Mouse (Mus musculus): ENCODE measurements around the gene Ascl3. TPM values are rescaled to one million over a fixed set of nuclear protein-coding genes. Genes with fewer than 3 reads are reported as not detected.

Gene Ascl3
- polyA plus RNA-seq, 1 experiment from 2014 or later: 0.33 TPM

GRCm38 (mm10) chr7:109741703-109742102 is 10.2 kb upstream of the Ascl3 start:
- 83% methylated on average over 4 of the region's 4 CpGs for WGBS
- Histone ChIP-seq H3K4me2 (no peak overlapping the region), H3K36me3 (peaks cover 16% of the 10 kb centered on the region), H3K9ac (no peak overlapping the region), H3K4me3 (replicated peaks) (no peak overlapping the region), H3K9me3 (no peaks in the 10 kb centered on the region), H3K27ac (no peak overlapping the region), H3K4me1 (no peaks in the 10 kb centered on the region), H3K27me3 (replicated peaks) (no peaks in the 10 kb centered on the region)
- ATAC-seq (ENCODE audit: insufficient read depth, low FRiP score, low read depth): no peak

- no peak overlapping the region for H3K9ac ChIP-seq
- no peak for ATAC-seq (ENCODE audit: insufficient read depth, low FRiP score, low read depth)
- no peaks in the 10 kb centered on the region for H3K4me1 ChIP-seq
- peak overlapping the region; percentile 83 for H3K27ac ChIP-seq
- H3K4me3 ChIP-seq (replicated peaks): no peak overlapping the region
- H3K9me3 ChIP-seq: no peaks in the 10 kb centered on the region
- WGBS: 97% methylated on average over 1 of the region's 1 CpGs
- H3K27me3 ChIP-seq (replicated peaks): no peaks in the 10 kb centered on the region
- H3K36me3 ChIP-seq: peaks cover 15% of the 10 kb centered on the region
- no peak overlapping the region for H3K4me2 ChIP-seq
These were observed 9.5 kb upstream of the Ascl3 start for GRCm38 (mm10) chr7:109741060-109741459.

GRCm38 (mm10) chr7:109739822-109740370 is 8.4 kb upstream of the Ascl3 start:
- Histone ChIP-seq H3K36me3 (peaks cover 7% of the 10 kb centered on the region; the same call in 1 of the 2 replicates), H3K4me2 (no peak overlapping the region), H3K4me3 (replicated peaks) (no peak overlapping the region), H3K27ac (peak overlapping the region; percentile 83), H3K9me3 (no peaks in the 10 kb centered on the region), H3K9ac (no peak overlapping the region), H3K27me3 (replicated peaks) (no peaks in the 10 kb centered on the region), H3K4me1 (no peaks in the 10 kb centered on the region)
- WGBS: 47% methylated on average over 5 of the region's 5 CpGs
- ATAC-seq (ENCODE audit: insufficient read depth, low FRiP score, low read depth): peak; percentile 91

GRCm38 (mm10) chr7:109734806-109735205 is 3.3 kb upstream of the Ascl3 start:
- no peak overlapping the region for H3K4me2 ChIP-seq
- no peak overlapping the region for H3K9ac ChIP-seq
- ATAC-seq (ENCODE audit: insufficient read depth, low FRiP score, low read depth): no peak
- H3K27ac ChIP-seq: no peak overlapping the region
- H3K4me3 ChIP-seq (replicated peaks): no peak overlapping the region
- no peaks in the 10 kb centered on the region for H3K9me3 ChIP-seq
- H3K36me3 ChIP-seq: no peaks in the 10 kb centered on the region
- H3K4me1 ChIP-seq: no peaks in the 10 kb centered on the region
- no peaks in the 10 kb centered on the region for H3K27me3 ChIP-seq (replicated peaks)
- 74% methylated on average over 4 of the region's 4 CpGs for WGBS

- no peaks in the 10 kb centered on the region for H3K9me3 ChIP-seq
- H3K4me1 ChIP-seq: no peaks in the 10 kb centered on the region
- H3K27me3 ChIP-seq (replicated peaks): no peaks in the 10 kb centered on the region
- 88% methylated on average over 5 of the region's 5 CpGs for WGBS
- H3K4me3 ChIP-seq (replicated peaks): no peak within 1 kb of the TSS
- no peak within 1 kb of the TSS for H3K4me2 ChIP-seq
- H3K36me3 ChIP-seq: no peaks in the 10 kb centered on the region
- no peak within 1 kb of the TSS for H3K9ac ChIP-seq
- ATAC-seq (ENCODE audit: insufficient read depth, low FRiP score, low read depth): no peak
- H3K27ac ChIP-seq: no peak within 1 kb of the TSS
These were observed 7.8 kb downstream of the Ascl3 start, which contains the start of gene BC051019 for GRCm38 (mm10) chr7:109723697-109724096. Gene BC051019, minus strand, starts transcription at chr7:109723850.

- Histone ChIP-seq H3K9me3 (no peaks in the 10 kb centered on the region), H3K4me3 (replicated peaks) (no peak overlapping the region), H3K27ac (no peak overlapping the region), H3K4me1 (no peaks in the 10 kb centered on the region), H3K4me2 (no peak overlapping the region), H3K36me3 (no peaks in the 10 kb centered on the region), H3K9ac (no peak overlapping the region), H3K27me3 (replicated peaks) (no peaks in the 10 kb centered on the region)
- peak; percentile 54 for ATAC-seq (ENCODE audit: insufficient read depth, low FRiP score, low read depth)
- 82% methylated on average over 8 of the region's 8 CpGs for WGBS
These were observed 8.4 kb downstream of the Ascl3 start for GRCm38 (mm10) chr7:109723114-109723513.

GRCm38 (mm10) chr7:109722618-109723017 is 8.9 kb downstream of the Ascl3 start:
- Histone ChIP-seq H3K4me3 (replicated peaks) (no peak overlapping the region), H3K27ac (no peak overlapping the region), H3K4me2 (no peak overlapping the region), H3K9me3 (no peaks in the 10 kb centered on the region), H3K36me3 (no peaks in the 10 kb centered on the region), H3K9ac (no peak overlapping the region), H3K4me1 (no peaks in the 10 kb centered on the region), H3K27me3 (replicated peaks) (no peaks in the 10 kb centered on the region)
- 94% methylated on average over 2 of the region's 2 CpGs for WGBS
- ATAC-seq (ENCODE audit: insufficient read depth, low FRiP score, low read depth): no peak

GRCm38 (mm10) chr7:109719286-109719685 is 12.2 kb downstream of the Ascl3 start:
- H3K4me1 ChIP-seq: no peaks in the 10 kb centered on the region
- ATAC-seq (ENCODE audit: insufficient read depth, low FRiP score, low read depth): no peak
- no peak overlapping the region for H3K4me3 ChIP-seq (replicated peaks)
- H3K9ac ChIP-seq: no peak overlapping the region
- no peak overlapping the region for H3K27ac ChIP-seq
- no peaks in the 10 kb centered on the region for H3K27me3 ChIP-seq (replicated peaks)
- H3K9me3 ChIP-seq: no peaks in the 10 kb centered on the region
- WGBS: 63% methylated on average over 9 of the region's 9 CpGs
- no peaks in the 10 kb centered on the region for H3K36me3 ChIP-seq
- H3K4me2 ChIP-seq: no peak overlapping the region

- Histone ChIP-seq H3K27ac (no peak overlapping the region), H3K36me3 (no peaks in the 10 kb centered on the region), H3K9me3 (no peaks in the 10 kb centered on the region), H3K27me3 (replicated peaks) (no peaks in the 10 kb centered on the region), H3K4me3 (replicated peaks) (no peak overlapping the region), H3K9ac (no peak overlapping the region), H3K4me2 (no peak overlapping the region), H3K4me1 (no peaks in the 10 kb centered on the region)
- no peak for ATAC-seq (ENCODE audit: insufficient read depth, low FRiP score, low read depth)
- WGBS: 90% methylated on average over 2 of the region's 2 CpGs
These were observed 18.0 kb downstream of the Ascl3 start for GRCm38 (mm10) chr7:109713434-109713982.

- H3K9me3 ChIP-seq: no peaks in the 10 kb centered on the region
- H3K9ac ChIP-seq: no peak overlapping the region
- no peaks in the 10 kb centered on the region for H3K27me3 ChIP-seq (replicated peaks)
- 93% methylated on average over 7 of the region's 7 CpGs for WGBS
- H3K27ac ChIP-seq: no peak overlapping the region
- H3K36me3 ChIP-seq: no peaks in the 10 kb centered on the region
- H3K4me3 ChIP-seq (replicated peaks): no peak overlapping the region
- no peak for ATAC-seq (ENCODE audit: insufficient read depth, low FRiP score, low read depth)
- H3K4me2 ChIP-seq: no peak overlapping the region
- H3K4me1 ChIP-seq: no peaks in the 10 kb centered on the region
These were observed 19.3 kb downstream of the Ascl3 start for GRCm38 (mm10) chr7:109712198-109712597.

- Histone ChIP-seq H3K36me3 (no peaks in the 10 kb centered on the region), H3K4me3 (replicated peaks) (no peak overlapping the region), H3K9me3 (no peaks in the 10 kb centered on the region), H3K4me1 (no peaks in the 10 kb centered on the region), H3K9ac (no peak overlapping the region), H3K27me3 (replicated peaks) (no peaks in the 10 kb centered on the region), H3K27ac (0 out of 2 replicates have a peak overlapping the region, but pooled peaks have one; percentile 17), H3K4me2 (no peak overlapping the region)
- no peak for ATAC-seq (ENCODE audit: insufficient read depth, low FRiP score, low read depth)
- WGBS: 46% methylated on average over 1 of the region's 1 CpGs
These were observed 21.5 kb downstream of the Ascl3 start for GRCm38 (mm10) chr7:109710069-109710468.

GRCm38 (mm10) chr7:109708961-109709382 is 22.6 kb downstream of the Ascl3 start:
- Histone ChIP-seq H3K9ac (no peak overlapping the region), H3K36me3 (no peaks in the 10 kb centered on the region), H3K4me2 (no peak overlapping the region), H3K9me3 (no peaks in the 10 kb centered on the region), H3K27ac (peak overlapping the region; percentile 17; the same call in 1 of the 2 replicates), H3K4me1 (no peaks in the 10 kb centered on the region), H3K4me3 (replicated peaks) (no peak overlapping the region), H3K27me3 (replicated peaks) (no peaks in the 10 kb centered on the region)
- WGBS: 20% methylated on average over 3 of the region's 3 CpGs
- ATAC-seq (ENCODE audit: insufficient read depth, low FRiP score, low read depth): no peak

All from stomach, embryonic 15.5 days (tissue).